Mouse (Mus musculus) myocyte (in vitro differentiated cells): Measurements from ENCODE around the gene Mxd3.

Experiments
- E2F4 ChIP-seq: IDR thresholded peaks from one replicate; pipeline ENCODE4 v1.6.1; 2011; ENCODE audit warnings: mild to moderate bottlenecking, control low read depth, moderate library complexity; ENCODE audit not compliant: insufficient read depth
- MYOD1 ChIP-seq, 3 experiments: IDR thresholded peaks; one replicate each; pipeline ENCODE4 v1.6.1; 2011; ENCODE audit warnings: control low read depth in 2 of 3, low read depth in 2 of 3, mild to moderate bottlenecking in 2 of 3, moderate library complexity in 1 of 3; ENCODE audit not compliant: insufficient read length in 2 of 3, control insufficient read depth in 1 of 3
- POLR2A ChIP-seq: IDR thresholded peaks from one replicate; pipeline ENCODE4 v1.6.1; 2011; ENCODE audit warnings: low read depth, mild to moderate bottlenecking, control low read depth, moderate library complexity; ENCODE audit not compliant: insufficient read length
- SRF ChIP-seq: IDR thresholded peaks from one replicate; pipeline ENCODE4 v1.6.1; 2011; ENCODE audit warnings: low read depth; ENCODE audit not compliant: control insufficient read depth, insufficient read length
- TCF12 ChIP-seq: IDR thresholded peaks from one replicate; pipeline ENCODE4 v1.6.1; 2011; ENCODE audit warnings: mild to moderate bottlenecking, control low read depth; ENCODE audit not compliant: poor library complexity, insufficient read depth, severe bottlenecking
- USF1 ChIP-seq: IDR thresholded peaks from one replicate; pipeline ENCODE4 v1.6.1; 2011; ENCODE audit warnings: low read depth, mild to moderate bottlenecking, control low read depth, moderate library complexity

GRCm38 (mm10) chr13:55327169-55327568 lies 2.5 kb downstream of the Mxd3 start:
- TF ChIP-seq USF1 (no peak), POLR2A (no peak), TCF12 (no peak), SRF (no peak), MYOD1 (IDR thresholded peaks at IDR 0.05; ENCODE audit: control insufficient read depth in 1 of 3, insufficient read length in 2 of 3, low read depth in 2 of 3) (no peak), E2F4 (no peak)
